Mouse (Mus musculus): ENCODE results near the gene Lrp1.
"Not testable (repeated sequence)": the region's sequence is repeated elsewhere in the genome, so short reads cannot be mapped to it uniquely, and the experiment has no call there.

Gene Lrp1

DNA sequence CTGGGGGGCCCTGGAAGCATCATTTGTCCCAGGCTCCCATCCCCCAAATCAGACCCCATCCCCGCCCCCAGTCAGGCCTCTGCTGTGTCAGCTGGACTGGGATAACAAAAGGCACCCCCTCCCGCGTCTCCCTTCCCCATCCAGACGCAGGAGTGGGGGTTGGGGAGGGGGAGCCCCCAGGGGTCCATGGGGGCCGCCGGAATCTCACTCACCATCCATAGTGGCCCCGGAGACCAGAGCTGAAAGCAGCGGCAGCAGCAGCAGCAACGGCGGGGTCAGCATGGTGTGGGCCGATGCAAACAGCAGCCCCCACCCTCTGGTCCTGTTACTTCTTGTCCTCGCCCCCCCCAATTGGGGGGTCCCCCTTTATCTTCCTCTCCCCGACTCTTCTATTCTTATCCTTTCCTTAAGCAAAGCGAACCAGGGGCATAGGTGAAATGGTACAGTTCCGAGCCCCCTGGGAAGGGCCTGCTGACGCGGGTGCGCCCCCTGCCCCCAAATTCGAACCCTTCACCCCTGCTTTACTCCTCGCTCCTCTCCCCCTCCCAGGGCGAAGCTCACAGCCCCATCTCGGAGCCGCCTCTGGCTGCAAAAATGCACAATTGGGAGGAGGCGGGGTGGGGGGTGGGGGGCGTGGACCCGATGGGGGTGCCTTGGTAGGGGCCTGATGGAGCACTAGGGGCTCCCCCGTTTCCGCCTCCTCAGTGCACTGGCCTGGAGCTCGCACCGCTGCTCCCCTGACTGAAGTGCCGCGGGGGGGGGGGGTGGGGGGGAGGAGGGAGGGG, at the start of gene Lrp1:
Lrp1 (minus strand) TSS at position 743 of the 785 bp plus-strand sequence.
- DNase-seq (ENCODE audit: low read depth, low spot score), result no peak

DNA sequence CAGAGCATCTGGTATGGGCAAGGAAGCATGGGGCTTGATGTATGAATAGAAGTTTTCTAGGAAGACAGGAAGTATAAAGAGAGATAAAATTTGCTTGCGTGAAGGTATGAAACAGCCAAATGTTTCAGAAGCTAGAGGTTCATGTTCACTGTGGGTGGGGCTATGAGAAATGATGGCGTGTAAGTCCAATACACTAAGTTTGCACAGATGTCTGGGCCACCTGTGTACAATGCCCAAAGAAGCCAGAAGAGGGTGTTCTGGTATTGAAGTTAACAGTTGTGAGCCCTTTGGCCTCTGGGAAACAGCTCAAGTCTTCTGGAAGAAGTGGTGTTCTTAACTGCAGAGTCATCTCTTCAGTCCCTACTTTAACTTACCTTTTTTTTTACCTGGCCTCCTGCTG, 49.2 kb upstream of the Lrp1 start:
- DNase-seq (ENCODE audit: low read depth, low spot score), result no peak

DNA sequence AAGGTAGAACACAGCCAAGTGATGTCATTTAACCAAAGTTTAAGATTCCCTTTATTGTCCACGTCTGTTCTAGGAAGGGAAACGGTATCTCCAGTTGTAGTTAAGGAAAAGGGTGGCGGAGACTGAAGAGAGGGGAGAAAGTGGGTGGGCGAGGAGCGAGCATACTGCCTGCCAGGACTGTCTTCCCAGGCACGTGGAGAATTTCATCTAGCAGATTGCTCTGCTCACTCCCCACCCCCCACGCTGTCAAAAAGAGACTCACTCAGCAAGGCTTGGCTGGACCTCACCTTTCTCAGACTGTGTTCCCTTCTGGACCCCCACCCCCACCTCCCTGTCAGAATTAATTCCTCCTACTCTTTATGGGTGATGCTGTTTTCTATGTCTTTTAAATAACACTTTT, 48.2 kb upstream of the Lrp1 start:
- peak; percentile 75 for DNase-seq (ENCODE audit: low read depth, low spot score)

DNA sequence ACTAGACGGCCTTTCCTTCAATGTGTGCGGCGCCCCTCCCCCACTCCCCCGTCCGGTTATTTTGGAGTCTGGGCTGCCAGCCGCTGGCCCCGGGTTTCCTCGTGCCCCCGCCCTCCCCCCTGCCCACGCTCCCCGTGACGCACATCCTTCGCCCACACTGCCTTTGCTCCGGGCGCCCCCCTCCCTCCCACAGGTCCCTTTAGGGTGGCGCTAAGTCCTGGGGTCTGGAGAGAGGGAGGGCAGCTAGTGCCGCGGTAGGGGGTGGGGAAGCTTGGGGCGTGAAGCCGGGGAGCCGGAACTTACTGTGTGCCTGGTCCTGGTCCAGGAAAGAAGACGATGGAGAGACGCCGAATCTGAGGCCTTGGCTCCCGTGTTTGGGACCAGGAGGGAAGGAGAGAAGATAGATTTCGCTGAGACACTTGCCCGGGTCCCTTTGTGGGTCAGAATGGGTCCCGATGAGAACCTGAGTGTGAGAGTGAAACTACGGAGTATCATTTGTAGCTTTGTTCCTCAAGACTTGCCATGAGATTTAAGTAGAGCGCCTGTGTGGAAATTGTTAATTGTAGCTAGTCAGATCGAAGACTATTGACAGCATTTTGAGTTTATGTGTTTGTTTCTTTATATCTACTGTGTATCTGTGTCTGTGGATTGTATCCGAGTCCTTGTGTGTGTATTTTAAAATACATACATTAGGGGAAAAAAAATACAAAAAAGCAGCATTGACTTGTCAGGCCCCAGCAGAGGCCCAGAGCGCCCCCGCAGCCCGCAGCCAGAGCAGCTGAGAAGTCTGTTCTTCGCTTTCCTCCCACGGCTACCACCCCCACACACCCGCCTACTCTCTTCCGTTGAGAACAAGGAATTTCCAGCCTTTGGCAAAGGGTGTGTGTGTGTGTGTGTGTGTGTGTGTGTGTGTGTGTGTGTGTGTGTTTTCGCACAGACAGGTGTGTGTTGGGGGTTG, 47.4 kb upstream of the Lrp1 start, which contains the start of gene Nab2:
Nab2 (minus strand) TSS at position 476 of the 958 bp plus-strand sequence.
- peak; percentile 90 for DNase-seq (ENCODE audit: low read depth, low spot score)

- peak; percentile 92 for DNase-seq (ENCODE audit: low read depth, low spot score)
These were observed 46.5 kb upstream of the Lrp1 start for GRCm38 (mm10) chr10:127667269-127668092.

- peak; percentile 95 for DNase-seq (ENCODE audit: low read depth, low spot score)
These were observed 45.7 kb upstream of the Lrp1 start, which contains the start of gene Nemp1 for GRCm38 (mm10) chr10:127666501-127667268. TSS of gene Nemp1 (plus strand) at chr10:127666901.

DNA sequence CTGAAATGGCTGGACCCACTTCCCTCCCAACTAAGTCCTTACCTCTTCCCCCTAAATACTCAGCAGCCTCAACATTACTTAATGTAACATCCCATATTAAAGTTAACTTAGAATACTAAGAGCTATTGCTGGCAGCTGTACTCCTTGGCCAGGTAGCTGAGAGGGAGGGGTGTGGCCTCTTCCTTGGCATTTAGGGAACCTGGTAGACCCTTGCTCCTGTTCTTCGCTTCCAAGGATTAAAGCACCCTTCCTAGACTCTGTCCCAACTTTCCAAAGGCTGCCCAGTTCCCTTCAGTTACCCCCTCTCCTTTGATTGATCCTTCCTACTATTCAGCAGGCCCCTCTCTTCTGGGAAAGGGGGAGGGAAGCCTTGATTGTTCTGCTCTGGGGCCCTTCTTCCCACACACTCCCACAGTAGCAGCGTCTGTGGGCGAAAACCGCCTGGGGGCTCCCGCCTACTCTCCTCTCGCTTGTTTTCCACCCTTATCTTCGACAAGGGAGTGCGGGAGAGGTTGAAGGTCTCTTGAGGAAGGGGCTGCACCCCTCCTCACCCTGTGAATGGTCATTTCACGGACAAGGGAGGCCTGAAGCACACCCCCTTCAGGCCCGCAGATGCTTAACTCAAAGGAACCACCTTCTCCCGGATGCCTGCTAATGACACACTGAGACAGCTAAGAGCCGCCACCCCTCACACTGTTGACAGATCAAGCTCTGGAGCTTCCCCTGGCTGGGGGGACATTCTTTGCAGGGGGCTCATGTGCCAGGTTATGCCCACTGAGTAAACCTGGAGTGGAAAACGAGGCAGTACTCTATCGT, 44.6 kb upstream of the Lrp1 start:
- peak; percentile 70 for DNase-seq (ENCODE audit: low read depth, low spot score)

DNA sequence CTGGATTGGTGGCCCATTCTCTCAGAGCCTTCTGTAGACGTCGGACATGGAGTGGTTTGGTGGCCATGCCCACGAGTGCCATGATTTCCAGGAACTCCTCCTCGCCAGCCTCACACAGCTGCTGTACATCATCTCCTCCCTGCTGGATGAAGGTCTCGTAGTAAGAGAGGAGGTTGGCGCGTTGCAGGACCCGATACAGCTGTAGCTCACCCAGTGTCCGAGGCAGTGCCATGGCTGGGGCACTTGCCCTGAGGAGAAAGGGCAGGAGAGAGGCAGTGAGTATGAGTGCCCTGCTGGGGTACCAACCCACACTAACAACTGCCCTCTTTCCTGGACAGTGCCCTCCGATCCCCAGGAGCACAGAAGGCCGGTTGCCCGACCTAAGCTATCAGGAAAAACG, 43.9 kb upstream of the Lrp1 start:
- DNase-seq (ENCODE audit: low read depth, low spot score), result peak; percentile 42

DNA sequence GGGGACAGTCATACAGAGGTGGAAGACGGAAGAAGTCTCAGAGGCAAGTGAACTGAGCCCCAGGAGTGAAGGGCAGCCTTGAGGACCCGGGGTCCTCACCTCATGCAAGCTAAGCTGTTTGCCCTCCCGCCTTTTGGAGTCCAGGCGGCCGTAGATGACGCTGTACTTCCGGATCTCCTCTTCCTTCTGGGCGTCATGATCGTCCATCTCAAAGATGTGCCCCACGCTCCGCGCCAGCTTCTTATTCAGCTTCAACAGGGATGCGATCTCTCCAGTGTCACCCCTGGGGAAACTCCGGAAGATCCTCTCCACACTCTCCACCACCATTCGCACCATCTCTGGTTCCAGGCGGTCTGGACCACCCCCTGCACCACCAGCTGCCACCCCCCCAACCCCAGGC, 43.2 kb upstream of the Lrp1 start:
- no peak for DNase-seq (ENCODE audit: low read depth, low spot score)

DNA sequence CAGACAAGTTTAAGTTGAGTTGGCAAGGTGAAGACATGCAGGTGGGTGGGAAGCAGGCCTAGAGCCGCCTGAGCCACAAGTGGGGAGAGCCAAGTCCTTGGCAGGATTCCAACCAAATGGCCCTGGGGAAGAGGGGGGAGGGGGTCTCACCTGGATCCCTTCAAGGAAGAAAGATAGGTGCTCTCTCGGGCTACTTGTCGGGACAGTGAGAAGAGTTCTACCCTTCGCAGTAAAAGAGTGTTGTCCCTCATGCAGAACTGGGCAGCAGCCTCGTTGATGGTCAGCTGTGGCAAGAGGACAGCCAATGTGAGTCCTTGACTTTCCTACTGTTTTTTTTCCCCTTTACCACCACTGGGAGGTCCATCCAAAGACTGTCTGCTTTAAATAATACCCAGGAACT, 42.6 kb upstream of the Lrp1 start:
- no peak for DNase-seq (ENCODE audit: low read depth, low spot score)

DNA sequence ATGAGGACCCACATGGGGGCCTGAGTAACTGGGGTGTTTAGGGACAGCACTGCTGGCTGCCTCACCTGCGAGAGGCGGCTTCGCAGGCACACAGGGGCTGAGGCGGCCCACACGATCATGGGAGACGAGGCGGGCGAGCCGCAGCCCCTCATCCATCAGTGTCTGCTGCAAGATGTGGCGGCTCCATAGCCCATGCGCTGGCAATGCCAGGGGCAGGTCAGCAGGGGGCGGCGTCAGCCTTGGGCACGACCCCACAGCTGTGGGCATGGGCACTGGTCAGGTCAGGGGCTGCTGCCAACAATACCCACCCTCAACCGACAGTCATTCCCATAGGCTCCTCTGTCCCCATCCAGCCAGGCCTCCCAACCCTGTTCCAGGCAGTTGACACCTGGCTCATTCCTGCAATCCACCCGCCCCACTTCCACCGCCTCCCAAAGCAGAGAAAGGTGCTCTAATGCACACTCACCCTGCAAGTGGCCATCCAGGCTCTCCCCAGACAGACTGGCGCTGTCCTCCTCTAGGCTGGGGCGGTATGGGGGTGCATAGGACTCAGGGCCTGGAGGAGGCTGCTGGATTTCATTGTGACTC, 41.8 kb upstream of the Lrp1 start:
- DNase-seq (ENCODE audit: low read depth, low spot score), result no peak

DNA sequence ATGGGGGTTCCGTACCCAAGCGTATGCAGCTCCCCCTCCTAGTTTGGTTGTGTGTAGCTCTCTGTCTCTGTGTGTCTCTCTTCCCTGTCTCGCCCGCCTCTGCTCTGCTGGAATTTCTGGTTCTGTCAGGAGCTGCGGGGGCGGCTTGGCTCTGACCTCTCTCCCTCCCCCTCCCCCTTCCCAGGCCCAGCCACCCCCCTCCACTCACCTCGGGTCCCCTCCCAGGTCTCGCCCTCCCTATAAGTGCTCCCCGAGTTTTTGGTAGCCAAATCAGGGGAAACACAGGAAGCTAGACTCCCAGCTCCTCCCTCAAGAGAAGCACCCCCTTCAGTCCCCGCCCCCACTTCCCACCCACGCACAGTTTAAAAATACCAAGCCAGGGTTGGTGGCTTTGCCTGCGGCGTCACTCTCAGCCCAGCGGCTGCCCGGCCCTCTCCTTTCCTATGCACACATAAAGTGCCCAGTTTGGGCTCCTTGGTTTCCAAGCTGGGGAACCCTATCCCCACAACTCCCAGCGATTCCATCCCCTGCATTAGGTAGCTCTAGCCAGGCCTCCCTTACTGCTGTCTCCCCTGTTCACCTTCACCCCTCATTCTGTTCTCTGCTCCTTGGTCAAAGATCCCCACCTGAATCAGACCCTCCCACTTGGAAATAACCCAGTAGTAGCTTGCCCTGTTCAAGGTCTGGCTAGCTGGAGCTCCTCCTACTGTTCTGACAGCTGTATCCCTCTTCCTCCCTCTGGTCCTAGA, 41.1 kb upstream of the Lrp1 start:
- DNase-seq (ENCODE audit: low read depth, low spot score), result peak; percentile 94

GRCm38 (mm10) chr10:127661291-127661914, 40.5 kb upstream of the Lrp1 start:
- DNase-seq (ENCODE audit: low read depth, low spot score), result no peak

- no peak for DNase-seq (ENCODE audit: low read depth, low spot score)
These were observed 38.6 kb upstream of the Lrp1 start for GRCm38 (mm10) chr10:127659551-127659950.

- DNase-seq (ENCODE audit: low read depth, low spot score), result no peak
These were observed 37.1 kb upstream of the Lrp1 start for GRCm38 (mm10) chr10:127658076-127658475.

DNA sequence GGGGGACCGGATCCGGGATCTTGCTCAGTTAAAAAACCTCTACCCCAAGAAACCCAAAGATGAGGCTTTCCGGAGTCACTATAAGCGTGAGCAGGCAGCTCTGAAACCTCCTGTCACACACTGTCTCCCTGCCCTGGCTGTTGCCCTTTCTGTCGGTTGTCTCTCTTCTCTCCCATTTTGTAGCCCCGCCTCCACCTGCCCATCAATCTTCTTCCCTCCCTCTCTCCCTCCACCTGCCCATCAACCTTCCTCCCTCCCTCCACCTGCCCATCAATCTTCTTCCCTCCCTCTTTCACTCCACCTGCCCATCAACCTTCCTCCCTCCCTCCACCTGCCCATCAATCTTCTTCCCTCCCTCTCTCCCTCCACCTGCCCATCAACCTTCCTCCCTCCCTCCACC, 36.7 kb upstream of the Lrp1 start:
- not testable (repeated sequence) for DNase-seq (ENCODE audit: low read depth, low spot score)

DNA sequence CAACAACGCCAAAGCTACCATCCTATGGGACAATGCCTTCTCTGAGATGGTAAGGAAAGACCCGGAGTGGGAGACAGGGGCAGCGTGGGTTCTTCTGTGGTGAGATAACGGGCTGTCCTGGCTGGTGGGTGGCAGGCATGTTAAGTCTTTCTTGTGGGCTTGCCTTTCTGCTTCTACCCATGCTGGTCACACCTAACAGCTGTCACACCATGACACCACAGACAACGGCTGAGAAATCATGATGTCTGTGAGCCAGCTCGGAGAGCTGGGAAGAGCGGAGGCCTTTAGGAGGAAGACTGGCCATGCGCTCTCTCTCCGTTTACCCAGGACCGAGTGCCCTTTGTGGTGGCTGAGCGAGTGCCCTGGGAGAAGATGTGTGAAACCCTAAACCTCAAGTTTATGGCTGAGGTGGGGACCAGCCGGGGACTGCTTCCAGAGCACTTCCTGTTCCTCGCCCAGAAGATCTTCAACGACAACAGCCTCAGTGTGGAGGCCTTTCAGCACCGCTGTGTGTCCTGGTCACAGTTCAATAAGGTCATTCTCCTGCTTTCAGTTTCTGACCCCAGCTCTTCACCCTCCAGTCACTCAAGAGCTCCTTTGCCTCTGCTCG, 34.1 kb upstream of the Lrp1 start:
- DNase-seq (ENCODE audit: low read depth, low spot score), result no peak

Measured in brain, adult 2 months (tissue).